Mouse (Mus musculus) liver, embryonic 11.5 days (tissue): ENCODE measurements around the gene Tpp1. TPM values are rescaled to one million over a fixed set of nuclear protein-coding genes. Genes with fewer than 3 reads are reported as not detected.
A peak's percentile ranks its signal among the peaks of the same experiment; 100 is the strongest.

Experiments
- ATAC-seq: fragments of 200-750 bp; cut with Nextera tagmentation; replicated peaks from 2 replicates; pipeline ENCODE4 v1.8.0; 2017; ENCODE audit warnings: moderate number of reproducible peaks, mild to moderate bottlenecking, moderate TSS enrichment, moderate library complexity; ENCODE audit not compliant: low FRiP score
- DNase-seq: peaks from one replicate; pipeline ENCODE4 v3.0.0-alpha.2; 2017; ENCODE audit warnings: low spot score
- H3K27ac ChIP-seq: fragments of 300-500 bp; sonication (generic); 2 replicates; pipeline ENCODE4 v1.5.1; 2014; ENCODE audit warnings: mild to moderate bottlenecking, low read depth, low read length, control low read depth
- H3K27me3 ChIP-seq: fragments of 300-500 bp; sonication (generic); replicated peaks from 2 replicates; pipeline ENCODE4 v1.6.1; 2014; ENCODE audit warnings: low read length, mixed read lengths; ENCODE audit not compliant: control insufficient read depth, insufficient read depth
- H3K36me3 ChIP-seq: fragments of 300-500 bp; sonication (generic); 2 replicates; pipeline ENCODE4 v1.6.1; 2014; ENCODE audit warnings: mild to moderate bottlenecking, low read length, moderate library complexity, mixed read lengths; ENCODE audit not compliant: control insufficient read depth, insufficient read depth
- H3K4me1 ChIP-seq: fragments of 300-500 bp; sonication (generic); replicated peaks from 2 replicates; pipeline ENCODE4 v1.6.1; 2014; ENCODE audit warnings: low read length, mixed read lengths; ENCODE audit not compliant: control insufficient read depth, insufficient read depth
- H3K4me2 ChIP-seq: fragments of 300-500 bp; sonication (generic); 2 replicates; pipeline ENCODE4 v1.6.1; 2014; ENCODE audit warnings: mild to moderate bottlenecking, control low read depth, moderate library complexity
- H3K4me3 ChIP-seq: fragments of 300-500 bp; sonication (generic); 2 replicates; pipeline ENCODE4 v1.5.1; 2014; ENCODE audit warnings: low read depth, low read length, control low read depth
- H3K9ac ChIP-seq: fragments of 300-500 bp; sonication (generic); 2 replicates; pipeline ENCODE4 v1.6.1; 2014; ENCODE audit warnings: low read depth, low read length, control low read depth
- H3K9me3 ChIP-seq: fragments of 300-500 bp; sonication (generic); 2 replicates; pipeline ENCODE4 v1.6.1; 2016; ENCODE audit warnings: low read length, inconsistent platforms, mixed read lengths; ENCODE audit not compliant: control insufficient read depth
- WGBS: fragments of 180-500 bp; shearing (Covaris S2); extraction: QIAGEN DNeasy Blood & Tissue Kit; methylation state at CpG from one replicate; pipeline ENCODE4 v1.1.7; 2014; 5-methylcytosine and 5-hydroxymethylcytosine counted together
- polyA plus RNA-seq: library from polyadenylated mRNA; unstranded; fragments of >200 nt; fragmentation: Nextera tagmentation; extraction: Ambion mirVana; gene quantifications from 2 replicates; pipeline ENCODE4 v1.2.1, GENCODE M21; 2014

Gene Tpp1
- polyA plus RNA-seq, 1 experiment from 2014 or later, result 77.3 TPM

GRCm38 (mm10) chr7:105726980-105727325 lies 25.1 kb downstream of the Tpp1 start:
- Histone ChIP-seq H3K27me3 (no peaks in the 10 kb centered on the region), H3K36me3 (peaks cover 10% of the 10 kb centered on the region), H3K9me3 (no peaks in the 10 kb centered on the region), H3K4me1 (no peaks in the 10 kb centered on the region), H3K27ac (no peak overlapping the region), H3K9ac (no peak overlapping the region), H3K4me3 (no peak overlapping the region), H3K4me2 (no peak overlapping the region)
- ATAC-seq (no peak), DNase-seq (no peak)
- WGBS, result 77% methylated on average over 4 of the region's 4 CpGs

GRCm38 (mm10) chr7:105726144-105726979 lies 25.7 kb downstream of the Tpp1 start:
- Histone ChIP-seq H3K9ac (no peak overlapping the region), H3K4me3 (no peak overlapping the region), H3K4me1 (no peaks in the 10 kb centered on the region), H3K9me3 (no peaks in the 10 kb centered on the region), H3K36me3 (peaks cover 4% of the 10 kb centered on the region), H3K27me3 (no peaks in the 10 kb centered on the region), H3K27ac (no peak overlapping the region), H3K4me2 (no peak overlapping the region)
- WGBS, result 81% methylated on average over 4 of the region's 4 CpGs
- no peak for DNase-seq
- ATAC-seq, result peak; percentile 72

- WGBS, result 61% methylated on average over 2 of the region's 2 CpGs
- Histone ChIP-seq H3K27ac (no peak overlapping the region), H3K36me3 (no peaks in the 10 kb centered on the region)
These were observed 30.1 kb downstream of the Tpp1 start for GRCm38 (mm10) chr7:105721916-105722315.

GRCm38 (mm10) chr7:105715366-105715765 lies 36.7 kb downstream of the Tpp1 start:
- Histone ChIP-seq H3K27me3 (no peaks in the 10 kb centered on the region), H3K9ac (no peak overlapping the region), H3K27ac (no peak overlapping the region), H3K4me1 (no peaks in the 10 kb centered on the region), H3K4me2 (no peak overlapping the region), H3K9me3 (no peaks in the 10 kb centered on the region), H3K36me3 (no peaks in the 10 kb centered on the region), H3K4me3 (no peak overlapping the region)
- no peak for ATAC-seq
- 54% methylated on average over 3 of the region's 3 CpGs for WGBS
- no peak for DNase-seq

More at GRCm38 (mm10) chr7:105721916-105722315, 30.1 kb downstream of the Tpp1 start:
- ATAC-seq, result no peak
- H3K4me3 ChIP-seq, result no peak overlapping the region
- DNase-seq, result no peak
- no peak overlapping the region for H3K9ac ChIP-seq
- no peaks in the 10 kb centered on the region for H3K9me3 ChIP-seq
- H3K4me2 ChIP-seq, result no peak overlapping the region
- H3K27me3 ChIP-seq, result no peaks in the 10 kb centered on the region
- no peaks in the 10 kb centered on the region for H3K4me1 ChIP-seq

- ATAC-seq, result peak; percentile 69
These were observed 43.3 kb downstream of the Tpp1 start for GRCm38 (mm10) chr7:105708733-105709132.

GRCm38 (mm10) chr7:105703816-105704215 lies 48.2 kb downstream of the Tpp1 start:
- ATAC-seq (no peak), DNase-seq (no peak)
- Histone ChIP-seq H3K36me3 (no peaks in the 10 kb centered on the region), H3K4me1 (no peaks in the 10 kb centered on the region), H3K27ac (no peak overlapping the region), H3K4me2 (no peak overlapping the region), H3K9ac (no peak overlapping the region), H3K4me3 (no peak overlapping the region), H3K27me3 (no peaks in the 10 kb centered on the region), H3K9me3 (no peaks in the 10 kb centered on the region)
- 85% methylated on average over 4 of the region's 4 CpGs for WGBS

More at GRCm38 (mm10) chr7:105708733-105709132, 43.3 kb downstream of the Tpp1 start:
- Histone ChIP-seq H3K27me3 (no peaks in the 10 kb centered on the region), H3K4me1 (no peaks in the 10 kb centered on the region), H3K4me2 (no peak overlapping the region), H3K27ac (no peak overlapping the region), H3K9me3 (no peaks in the 10 kb centered on the region), H3K9ac (no peak overlapping the region), H3K36me3 (no peaks in the 10 kb centered on the region), H3K4me3 (no peak overlapping the region)
- 75% methylated on average over 5 of the region's 5 CpGs for WGBS
- DNase-seq, result no peak

- Histone ChIP-seq H3K9me3 (no peaks in the 10 kb centered on the region), H3K36me3 (no peaks in the 10 kb centered on the region), H3K4me2 (no peak overlapping the region), H3K4me1 (no peaks in the 10 kb centered on the region), H3K27ac (no peak overlapping the region), H3K9ac (no peak overlapping the region), H3K27me3 (no peaks in the 10 kb centered on the region), H3K4me3 (no peak overlapping the region)
- DNase-seq (no peak), ATAC-seq (no peak)
- 83% methylated on average over 16 of the region's 16 CpGs for WGBS
These were observed 48.9 kb downstream of the Tpp1 start for GRCm38 (mm10) chr7:105703184-105703583.
